18 mouse cellular contexts compared by ENCODE assay signal in the genomic region with DNA sequence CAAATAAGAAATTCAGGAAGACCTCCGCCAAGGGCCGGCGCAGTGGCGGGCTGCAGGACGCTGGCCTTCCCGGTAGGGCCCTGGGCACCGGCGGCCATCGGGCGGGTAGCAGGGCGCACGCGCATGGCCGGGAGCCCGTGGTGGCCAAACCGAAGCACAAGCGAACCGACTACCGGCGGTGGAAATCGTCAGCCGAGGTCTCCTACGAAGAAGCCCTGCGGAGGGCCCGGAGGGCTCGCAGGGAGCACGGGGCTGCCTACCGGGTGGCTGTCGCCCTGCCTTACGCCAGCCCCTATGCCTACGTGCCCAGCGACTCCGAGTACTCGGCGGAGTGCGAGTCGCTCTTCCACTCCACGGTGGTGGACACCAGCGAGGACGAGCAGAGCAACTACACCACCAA. TPM values are rescaled to one million over a fixed set of nuclear protein-coding genes. Genes with fewer than 3 reads are reported as not detected.
A peak's percentile ranks its signal among the peaks of the same experiment; 100 is the strongest.
DNase-seq lines count a peak whose midpoint lies in the region; ATAC-seq and TF ChIP-seq lines count a peak whose summit lies in the region.
"Had no signal": no experiment of that assay in that cellular context is flagged by ENCODE, and none has a peak within 500 bp of the region (broad histone marks: within the 10 kb centered on the region; RNA-seq: fewer than 3 reads in every experiment).

No protein-coding gene starts in this region.

- H3K27me3 ChIP-seq in forebrain, embryonic 10.5 days (ENCODE audit: poor library complexity, severe bottlenecking): no peaks in the 10 kb centered on the region
- no peaks in the 10 kb centered on the region for H3K27me3 ChIP-seq in forebrain, embryonic 15.5 days
- no peaks in the 10 kb centered on the region for H3K27me3 ChIP-seq in intestine, postnatal 0 days (replicated peaks; ENCODE audit: control insufficient read depth, insufficient read depth, low read length)
- H3K27me3 ChIP-seq in intestine, embryonic 15.5 days (replicated peaks): no peaks in the 10 kb centered on the region
- H3K27me3 ChIP-seq: embryonic facial prominence, embryonic 12.5 days; heart, embryonic 13.5 days; hindbrain, embryonic 15.5 days had no signal

- H3K9ac ChIP-seq in forebrain, embryonic 15.5 days (replicated peaks): no peak overlapping the region
- no peak overlapping the region for H3K9ac ChIP-seq in intestine, postnatal 0 days (ENCODE audit: low read depth, low read length)
- H3K9ac ChIP-seq in intestine, embryonic 15.5 days: no peak overlapping the region
- H3K9ac ChIP-seq: embryonic facial prominence, embryonic 12.5 days; heart, embryonic 13.5 days; hindbrain, embryonic 15.5 days had no signal

- 0 out of 2 replicates have a peak, but pooled peaks cover 5% of the 10 kb centered on the region for H3K4me1 ChIP-seq in forebrain, embryonic 10.5 days
- H3K4me1 ChIP-seq in forebrain, embryonic 15.5 days: no peaks in the 10 kb centered on the region
- no peaks in the 10 kb centered on the region for H3K4me1 ChIP-seq in intestine, postnatal 0 days (replicated peaks; ENCODE audit: control insufficient read depth, insufficient read depth, low read length)
- H3K4me1 ChIP-seq in intestine, embryonic 15.5 days (replicated peaks): no peaks in the 10 kb centered on the region
- H3K4me1 ChIP-seq: embryonic facial prominence, embryonic 12.5 days; hindbrain, embryonic 15.5 days had no signal

- H3K4me3 ChIP-seq in forebrain, embryonic 10.5 days: no peak overlapping the region
- no peak overlapping the region for H3K4me3 ChIP-seq in forebrain, embryonic 15.5 days
- no peak overlapping the region for H3K4me3 ChIP-seq in intestine, postnatal 0 days (ENCODE audit: low read depth, low read length)
- H3K4me3 ChIP-seq in intestine, embryonic 15.5 days (replicated peaks): no peak overlapping the region
- H3K4me3 ChIP-seq: embryonic facial prominence, embryonic 12.5 days; heart, embryonic 13.5 days; hindbrain, embryonic 15.5 days had no signal

- peak overlapping the region; percentile 51; the same call in 1 of the 2 replicates for H3K27ac ChIP-seq in forebrain, embryonic 10.5 days
- no peak overlapping the region for H3K27ac ChIP-seq in forebrain, embryonic 15.5 days (replicated peaks)
- peak overlapping the region; percentile 41; the same call in 1 of the 2 replicates for H3K27ac ChIP-seq in intestine, postnatal 0 days (ENCODE audit: low read depth, low read length)
- H3K27ac ChIP-seq in intestine, embryonic 15.5 days: no peak overlapping the region
- H3K27ac ChIP-seq: embryonic facial prominence, embryonic 12.5 days; heart, embryonic 13.5 days; hindbrain, embryonic 15.5 days had no signal

- peaks cover 17% of the 10 kb centered on the region for H3K9me3 ChIP-seq in forebrain, embryonic 10.5 days
- H3K9me3 ChIP-seq in forebrain, embryonic 15.5 days: no peaks in the 10 kb centered on the region
- H3K9me3 ChIP-seq in intestine, postnatal 0 days (ENCODE audit: control insufficient read depth): 0 out of 2 replicates have a peak, but pooled peaks cover 3% of the 10 kb centered on the region
- 0 out of 2 replicates have a peak, but pooled peaks cover 9% of the 10 kb centered on the region for H3K9me3 ChIP-seq in intestine, embryonic 15.5 days
- H3K9me3 ChIP-seq: embryonic facial prominence, embryonic 12.5 days; hindbrain, embryonic 15.5 days had no signal

- peaks cover 54% of the 10 kb centered on the region for H3K36me3 ChIP-seq in forebrain, embryonic 10.5 days (replicated peaks)
- peaks cover 36% of the 10 kb centered on the region for H3K36me3 ChIP-seq in forebrain, embryonic 15.5 days
- H3K36me3 ChIP-seq in intestine, postnatal 0 days (ENCODE audit: control insufficient read depth, insufficient read depth): peaks cover 18% of the 10 kb centered on the region; the same call in 1 of the 2 replicates
- peaks cover 25% of the 10 kb centered on the region for H3K36me3 ChIP-seq in intestine, embryonic 15.5 days
- H3K36me3 ChIP-seq: G1E had no signal

- no peak for TF ChIP-seq CTCF in intestine, postnatal 0 days (IDR thresholded peaks at IDR 0.05; ENCODE audit: low read depth)

- 77% methylated on average over 40 of the region's 40 CpGs for WGBS in forebrain, embryonic 10.5 days
- 78% methylated on average over 40 of the region's 40 CpGs for WGBS in forebrain, embryonic 15.5 days
- WGBS in intestine, postnatal 0 days: 98% methylated on average over 40 of the region's 40 CpGs
- 95% methylated on average over 35 of the region's 40 CpGs for WGBS in intestine, embryonic 15.5 days

- no peak for ATAC-seq in forebrain, embryonic 15.5 days (replicated peaks)
- ATAC-seq in intestine, postnatal 0 days: no peak
- ATAC-seq in intestine, embryonic 15.5 days: no peak
- ATAC-seq in inflammation-experienced regulatory T-cells, adult 6 months: no peak

- no peak for DNase-seq in forebrain, embryonic 10.5 days (ENCODE audit: extremely low spot score, low spot score)
- DNase-seq in 3134 (ENCODE audit: extremely low read depth, insufficient read length, low spot score): peak; percentile 14
- DNase-seq in ZHBTc4 (ENCODE audit: low read depth, low spot score): peak; percentile 58
- DNase-seq: adrenal gland, postnatal 14 days; cerebellum, adult 11-12 months; cerebellum, adult 9-10 months; cerebellum, postnatal 25 days; gastrocnemius, postnatal 36 days; heart, adult 11 months; heart, postnatal 36 days had no signal

- no peak overlapping the region for H3K4me2 ChIP-seq in forebrain, embryonic 15.5 days (replicated peaks)
- H3K4me2 ChIP-seq in intestine, postnatal 0 days (replicated peaks; ENCODE audit: low read depth): no peak overlapping the region
- no peak overlapping the region for H3K4me2 ChIP-seq in intestine, embryonic 15.5 days (replicated peaks)
- H3K4me2 ChIP-seq: embryonic facial prominence, embryonic 12.5 days; heart, embryonic 13.5 days; hindbrain, embryonic 15.5 days had no signal

RNA-seq across cellular contexts. Expression of a gene that starts 8.6 kb away (rescaled TPM):
- 4.9 and 5.6 TPM in 2 replicates for polyA plus RNA-seq in forebrain, embryonic 10.5 days (2016; fragmentation: Nextera tagmentation; extraction: Ambion mirVana)
- 38.7 and 42.1 TPM in 2 replicates for polyA plus RNA-seq in forebrain, embryonic 15.5 days (2015; fragmentation: Nextera tagmentation; extraction: Ambion mirVana)
- 4.8 and 5.1 TPM in 2 replicates for polyA plus RNA-seq in intestine, postnatal 0 days (2015; fragmentation: Nextera tagmentation; extraction: Ambion mirVana)
- 12.7 and 14.6 TPM in 2 replicates for polyA plus RNA-seq in intestine, embryonic 15.5 days (2015; fragmentation: Nextera tagmentation; extraction: Ambion mirVana)
- not detected for polyA plus RNA-seq in inflammation-experienced regulatory T-cells, adult 6 months (2017; shearing (Covaris generic))

Comparison
In these comparisons a context has a peak if more than half of its experiments do, and no peak if none do; other contexts are left out.
1. H3K27ac ChIP-seq: peak in forebrain, embryonic 10.5 days (single experiment) and intestine, postnatal 0 days (single experiment); none in forebrain, embryonic 15.5 days (single experiment) and intestine, embryonic 15.5 days (single experiment).